Mouse (Mus musculus): ENCODE results near the gene Zc3h7b. TPM values are rescaled to one million over a fixed set of nuclear protein-coding genes. Genes with fewer than 3 reads are reported as not detected.

Gene Zc3h7b
- polyA plus RNA-seq, 1 experiment from 2014 or later: 41.5 TPM

DNA sequence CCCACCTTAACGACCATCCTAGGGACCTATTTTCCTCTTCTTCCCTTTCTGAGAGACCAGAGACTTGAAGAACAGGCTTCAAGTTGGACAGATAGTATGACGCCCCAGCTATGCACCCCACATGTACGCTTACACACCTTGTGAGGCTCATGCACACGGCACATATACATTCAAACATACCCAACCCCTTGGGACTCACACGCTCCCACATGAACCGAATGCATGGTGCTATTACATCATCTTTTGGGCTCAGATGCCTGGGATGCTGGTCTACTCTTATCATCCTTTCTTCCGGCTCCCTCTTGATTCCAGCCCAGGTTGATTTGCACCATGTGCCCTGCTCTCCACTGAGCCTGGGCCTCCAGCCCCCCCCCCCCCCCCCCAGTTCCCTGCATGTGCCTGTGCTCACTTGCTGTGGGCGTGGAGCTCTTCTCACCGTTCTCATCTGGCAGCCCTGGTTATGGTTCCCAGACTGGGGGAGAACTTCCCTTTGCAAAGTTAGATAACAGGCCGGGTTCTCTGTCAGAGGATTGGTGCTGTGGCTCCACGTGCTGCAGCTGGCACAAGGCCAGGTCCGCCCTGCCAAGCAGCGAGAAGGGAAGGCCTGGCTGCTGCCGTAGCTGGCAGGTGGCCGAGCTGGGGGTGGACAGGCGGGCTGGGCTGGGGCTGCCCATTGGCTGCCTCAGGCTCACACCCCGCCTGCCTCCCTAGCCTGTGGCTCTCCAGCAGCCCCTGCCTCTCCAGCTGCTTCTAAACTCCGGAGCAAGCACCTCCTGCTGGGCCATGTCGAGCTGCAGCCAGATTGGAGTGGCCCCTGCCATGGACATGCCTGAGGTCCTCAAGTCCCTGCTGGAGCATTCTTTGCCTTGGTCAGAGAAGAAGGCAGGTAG, 57.4 kb downstream of the Zc3h7b start, which contains the start of gene Tef:
Tef (plus strand) TSS at position 421 of the 890 bp plus-strand sequence.
- Histone ChIP-seq H3K9ac (peak within 1 kb of the TSS; percentile 60), H3K4me3 (peak within 1 kb of the TSS; percentile 27), H3K36me3 (ENCODE audit: poor library complexity, severe bottlenecking) (no peaks in the 10 kb centered on the region), H3K27me3 (no peaks in the 10 kb centered on the region), H3K9me3 (replicated peaks) (no peaks in the 10 kb centered on the region), H3K4me2 (peak within 1 kb of the TSS; percentile 60), H3K4me1 (peaks cover 28% of the 10 kb centered on the region), H3K27ac (peak within 1 kb of the TSS; percentile 79)
- 23% methylated on average over 19 of the region's 19 CpGs for WGBS
- peak; percentile 98 for ATAC-seq

DNA sequence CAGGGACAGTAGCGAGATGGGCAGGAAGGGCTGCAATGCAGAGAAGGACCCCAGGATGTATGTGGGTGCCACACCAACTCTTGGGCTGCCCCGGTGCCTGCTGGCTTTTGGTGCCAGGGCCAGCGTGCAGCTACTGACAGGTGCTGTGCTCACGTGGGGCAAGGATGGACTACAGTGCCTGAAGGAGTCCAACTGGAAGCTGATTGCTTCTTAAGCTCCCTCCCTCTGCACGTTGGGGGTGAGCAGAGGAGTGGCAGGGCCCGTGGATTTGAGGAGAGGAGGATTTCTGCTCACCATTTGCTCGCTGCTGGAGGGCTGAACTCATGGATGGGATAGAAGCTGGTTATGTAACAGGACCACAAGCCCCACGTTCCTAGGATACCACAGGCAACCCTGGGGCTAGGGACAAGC, 58.1 kb downstream of the Zc3h7b start:
- H3K9me3 ChIP-seq (replicated peaks): no peaks in the 10 kb centered on the region
- WGBS: 12% methylated on average over 8 of the region's 8 CpGs
- no peaks in the 10 kb centered on the region for H3K27me3 ChIP-seq
- ATAC-seq: no peak; the same call in 1 of the 2 replicates
- no peaks in the 10 kb centered on the region for H3K36me3 ChIP-seq (ENCODE audit: poor library complexity, severe bottlenecking)
- H3K27ac ChIP-seq: peak overlapping the region; percentile 79
- peak overlapping the region; percentile 60 for H3K9ac ChIP-seq
- H3K4me2 ChIP-seq: peak overlapping the region; percentile 60
- peaks cover 28% of the 10 kb centered on the region for H3K4me1 ChIP-seq
- H3K4me3 ChIP-seq: peak overlapping the region; percentile 27

DNA sequence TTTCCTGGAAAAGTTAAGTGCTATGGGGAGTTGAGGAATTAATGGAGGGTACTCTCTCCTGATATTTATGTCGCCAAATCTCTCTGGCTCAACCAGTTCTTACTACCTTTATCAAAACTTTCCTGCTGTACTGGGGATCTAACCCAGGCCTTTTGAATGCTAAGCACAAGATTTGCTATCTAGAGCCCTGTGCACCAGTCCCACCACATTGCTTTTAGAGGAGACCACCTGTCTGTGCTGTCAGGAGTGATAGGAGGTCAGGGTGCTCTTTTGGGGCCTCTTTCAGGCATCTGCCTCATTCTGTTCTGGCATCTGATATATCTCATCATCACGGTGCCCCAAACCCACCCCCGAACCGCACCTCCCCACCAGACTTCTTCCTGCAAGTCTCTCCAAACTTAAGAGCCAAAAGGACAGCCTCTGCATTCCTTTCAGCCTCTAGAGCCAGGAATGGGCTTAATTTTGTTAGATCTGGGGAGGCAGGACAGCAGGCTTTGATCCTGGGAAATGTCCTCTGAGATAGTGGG, 58.6 kb downstream of the Zc3h7b start:
- peaks cover 28% of the 10 kb centered on the region for H3K4me1 ChIP-seq
- H3K27ac ChIP-seq: no peak overlapping the region
- 61% methylated on average over 4 of the region's 4 CpGs for WGBS
- peak overlapping the region; percentile 60; the same call in 1 of the 2 replicates for H3K9ac ChIP-seq
- no peaks in the 10 kb centered on the region for H3K36me3 ChIP-seq (ENCODE audit: poor library complexity, severe bottlenecking)
- no peaks in the 10 kb centered on the region for H3K9me3 ChIP-seq (replicated peaks)
- H3K4me3 ChIP-seq: no peak overlapping the region
- H3K4me2 ChIP-seq: peak overlapping the region; percentile 60
- no peaks in the 10 kb centered on the region for H3K27me3 ChIP-seq
- ATAC-seq: no peak

DNA sequence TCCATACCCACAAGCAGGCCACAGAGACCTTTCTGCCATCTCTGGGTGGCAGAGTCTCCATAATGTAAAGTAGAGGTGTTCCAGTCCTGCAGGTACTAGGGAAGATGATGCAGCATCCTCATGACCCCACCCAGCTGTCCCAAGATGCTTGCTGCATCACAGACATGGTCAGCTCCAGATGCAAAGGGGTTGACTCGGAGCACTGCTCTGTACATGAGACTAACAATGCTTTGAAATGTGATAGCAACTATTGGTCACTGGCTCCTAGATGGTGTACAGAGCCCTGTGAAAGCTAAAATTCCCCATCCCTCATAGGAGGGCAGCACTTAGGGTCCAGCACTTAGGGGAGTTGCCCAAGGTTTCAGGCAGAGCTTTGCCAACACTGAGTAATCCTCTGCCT, 59.3 kb downstream of the Zc3h7b start:
- WGBS: 67% methylated on average over 1 of the region's 1 CpGs
- no peak overlapping the region for H3K27ac ChIP-seq
- H3K9ac ChIP-seq: no peak overlapping the region
- H3K9me3 ChIP-seq (replicated peaks): no peaks in the 10 kb centered on the region
- peaks cover 31% of the 10 kb centered on the region for H3K4me1 ChIP-seq
- no peaks in the 10 kb centered on the region for H3K27me3 ChIP-seq
- H3K4me3 ChIP-seq: no peak overlapping the region
- H3K36me3 ChIP-seq (ENCODE audit: poor library complexity, severe bottlenecking): no peaks in the 10 kb centered on the region
- no peak overlapping the region for H3K4me2 ChIP-seq
- no peak for ATAC-seq

DNA sequence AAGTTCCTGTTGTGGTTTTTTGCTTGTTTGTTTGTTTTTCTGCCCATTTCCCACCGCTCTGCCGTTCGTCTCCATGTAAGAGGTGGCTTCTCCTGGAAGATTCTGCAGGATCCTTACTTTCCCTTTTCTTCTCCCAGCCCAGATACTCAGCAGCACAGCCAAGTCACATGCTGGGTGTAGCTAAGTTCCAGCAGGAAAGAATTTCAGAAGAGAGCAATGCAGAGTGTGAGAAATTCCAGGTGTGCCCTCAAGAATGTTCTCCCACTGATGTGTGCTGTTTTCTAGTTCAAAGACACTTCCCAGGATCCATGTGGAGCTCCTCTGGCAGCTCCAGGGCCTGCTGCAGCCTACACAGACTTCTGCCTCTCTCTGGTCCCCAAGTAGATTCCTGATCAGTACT, 60.0 kb downstream of the Zc3h7b start:
- Histone ChIP-seq H3K4me1 (peaks cover 38% of the 10 kb centered on the region), H3K9me3 (replicated peaks) (no peaks in the 10 kb centered on the region), H3K36me3 (ENCODE audit: poor library complexity, severe bottlenecking) (no peaks in the 10 kb centered on the region), H3K9ac (no peak overlapping the region), H3K4me3 (no peak overlapping the region), H3K27me3 (no peaks in the 10 kb centered on the region), H3K4me2 (no peak overlapping the region), H3K27ac (no peak overlapping the region)
- no peak for ATAC-seq
- 91% methylated on average over 3 of the region's 3 CpGs for WGBS

DNA sequence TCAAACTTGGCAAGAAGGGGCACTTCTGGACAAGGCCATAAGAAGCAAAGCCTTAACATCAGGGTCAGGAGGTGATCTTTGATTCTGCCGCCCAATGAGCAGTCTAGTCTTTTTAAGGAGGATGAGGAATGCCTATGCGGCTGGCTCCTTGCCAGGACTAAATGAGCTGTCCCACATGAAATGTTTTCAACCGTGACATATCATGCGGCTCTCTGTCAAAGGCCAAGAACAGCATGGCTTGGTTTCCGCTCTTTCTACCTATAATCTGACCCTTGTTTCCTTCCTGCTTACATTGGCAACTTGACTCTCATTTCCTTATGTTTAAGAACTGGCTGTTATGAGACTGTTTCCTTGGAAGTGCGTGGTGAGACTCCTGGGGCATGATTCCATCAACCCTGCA, 60.8 kb downstream of the Zc3h7b start:
- no peak overlapping the region for H3K4me2 ChIP-seq
- ATAC-seq: no peak
- H3K9ac ChIP-seq: no peak overlapping the region
- peaks cover 45% of the 10 kb centered on the region for H3K4me1 ChIP-seq
- H3K9me3 ChIP-seq (replicated peaks): no peaks in the 10 kb centered on the region
- no peak overlapping the region for H3K4me3 ChIP-seq
- 49% methylated on average over 6 of the region's 6 CpGs for WGBS
- no peaks in the 10 kb centered on the region for H3K36me3 ChIP-seq (ENCODE audit: poor library complexity, severe bottlenecking)
- H3K27ac ChIP-seq: no peak overlapping the region
- H3K27me3 ChIP-seq: no peaks in the 10 kb centered on the region

DNA sequence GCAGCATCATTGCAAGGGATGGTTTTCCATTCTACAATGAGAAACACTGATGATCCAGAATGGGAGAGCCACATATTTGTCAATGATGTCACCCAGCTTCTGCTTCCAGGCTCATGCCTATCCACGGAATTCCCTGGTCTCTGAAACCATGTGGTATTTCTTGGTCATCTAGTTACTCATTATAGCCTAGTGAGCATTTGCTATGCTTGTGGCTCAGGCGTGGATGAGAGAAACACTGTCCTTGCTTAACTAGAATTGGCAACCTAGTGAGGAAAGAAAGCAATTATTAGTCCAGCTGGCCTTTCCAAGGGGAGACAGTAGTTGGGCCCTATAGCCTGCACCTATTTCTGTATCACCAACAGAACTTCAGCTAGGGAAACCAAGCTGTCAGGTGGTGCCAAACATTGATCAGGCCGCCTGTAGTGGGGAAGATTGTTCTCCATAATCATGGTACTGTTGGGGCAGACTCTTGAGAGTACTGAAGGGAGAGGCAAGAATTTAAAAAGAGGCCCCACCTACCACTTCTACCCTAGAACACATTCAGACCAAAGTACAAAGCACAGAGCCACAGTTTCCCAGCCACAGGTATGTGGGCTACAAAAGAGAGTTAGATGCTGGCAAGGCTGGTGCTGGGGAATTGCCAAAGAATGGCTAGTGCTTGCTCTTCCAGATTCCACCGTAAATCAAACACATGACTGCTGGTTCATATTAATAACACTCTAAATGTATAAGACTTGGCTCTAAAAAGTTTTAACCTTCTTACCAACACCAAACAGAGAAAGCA, 62.0 kb downstream of the Zc3h7b start:
- H3K9ac ChIP-seq: no peak overlapping the region
- no peak for ATAC-seq
- WGBS: 79% methylated on average over 4 of the region's 4 CpGs

DNA sequence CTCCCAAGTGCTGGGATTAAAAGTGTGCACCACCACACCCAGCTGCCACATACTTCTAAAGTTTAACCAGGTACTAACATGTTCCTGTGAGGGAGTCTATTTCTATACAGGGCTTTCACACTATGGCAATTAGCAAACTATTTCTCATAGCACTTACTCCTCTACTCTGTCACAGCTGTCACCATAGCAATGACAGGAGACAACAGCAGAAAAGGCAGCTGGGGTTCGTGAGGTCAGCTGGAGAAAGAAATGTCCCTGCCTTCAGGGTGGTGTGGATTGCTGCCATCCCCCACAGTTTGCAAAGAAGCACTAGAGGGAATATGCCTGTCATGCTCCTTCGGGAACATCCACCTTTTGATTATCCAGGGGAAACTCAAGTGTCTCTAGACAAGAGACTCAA, 63.9 kb downstream of the Zc3h7b start:
- 68% methylated on average over 2 of the region's 2 CpGs for WGBS
- H3K9me3 ChIP-seq (replicated peaks): no peaks in the 10 kb centered on the region
- H3K27ac ChIP-seq: no peak overlapping the region
- H3K9ac ChIP-seq: no peak overlapping the region
- no peak overlapping the region for H3K4me3 ChIP-seq
- no peak overlapping the region for H3K4me2 ChIP-seq
- no peaks in the 10 kb centered on the region for H3K27me3 ChIP-seq
- H3K36me3 ChIP-seq (ENCODE audit: poor library complexity, severe bottlenecking): no peaks in the 10 kb centered on the region
- peaks cover 40% of the 10 kb centered on the region for H3K4me1 ChIP-seq
- ATAC-seq: no peak

More for the DNA sequence above, 62.0 kb downstream of the Zc3h7b start:
- H3K4me1 ChIP-seq: peaks cover 46% of the 10 kb centered on the region
- no peak overlapping the region for H3K4me2 ChIP-seq
- no peak overlapping the region for H3K4me3 ChIP-seq
- H3K36me3 ChIP-seq (ENCODE audit: poor library complexity, severe bottlenecking): no peaks in the 10 kb centered on the region
- H3K27ac ChIP-seq: no peak overlapping the region
- no peaks in the 10 kb centered on the region for H3K9me3 ChIP-seq (replicated peaks)
- H3K27me3 ChIP-seq: no peaks in the 10 kb centered on the region

DNA sequence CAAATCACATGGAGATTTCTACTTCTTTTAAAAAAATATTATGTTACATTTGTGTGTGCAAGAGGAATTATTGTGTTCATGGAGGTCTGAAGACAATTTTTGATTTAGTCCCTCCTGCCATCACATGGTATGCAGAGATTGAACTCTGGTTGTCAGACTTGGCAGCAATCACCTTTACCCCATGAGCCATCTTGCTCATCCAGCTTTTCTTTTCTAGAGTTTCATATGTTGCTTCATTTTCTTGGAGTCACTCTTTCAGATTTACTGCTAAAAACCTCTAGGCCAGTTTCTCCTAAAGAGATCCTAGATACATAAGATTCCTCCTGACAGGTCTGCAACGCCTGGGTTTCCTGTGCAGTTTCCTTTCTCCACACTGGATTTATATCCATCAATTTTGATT, 64.7 kb downstream of the Zc3h7b start:
- Histone ChIP-seq H3K27ac (peak overlapping the region; percentile 79), H3K4me2 (peak overlapping the region; percentile 87), H3K4me1 (peaks cover 44% of the 10 kb centered on the region), H3K27me3 (no peaks in the 10 kb centered on the region), H3K9me3 (replicated peaks) (no peaks in the 10 kb centered on the region), H3K9ac (peak overlapping the region; percentile 61), H3K4me3 (peak overlapping the region; percentile 65; the same call in 1 of the 2 replicates), H3K36me3 (ENCODE audit: poor library complexity, severe bottlenecking) (no peaks in the 10 kb centered on the region)
- 69% methylated on average over 1 of the region's 1 CpGs for WGBS
- no peak for ATAC-seq

DNA sequence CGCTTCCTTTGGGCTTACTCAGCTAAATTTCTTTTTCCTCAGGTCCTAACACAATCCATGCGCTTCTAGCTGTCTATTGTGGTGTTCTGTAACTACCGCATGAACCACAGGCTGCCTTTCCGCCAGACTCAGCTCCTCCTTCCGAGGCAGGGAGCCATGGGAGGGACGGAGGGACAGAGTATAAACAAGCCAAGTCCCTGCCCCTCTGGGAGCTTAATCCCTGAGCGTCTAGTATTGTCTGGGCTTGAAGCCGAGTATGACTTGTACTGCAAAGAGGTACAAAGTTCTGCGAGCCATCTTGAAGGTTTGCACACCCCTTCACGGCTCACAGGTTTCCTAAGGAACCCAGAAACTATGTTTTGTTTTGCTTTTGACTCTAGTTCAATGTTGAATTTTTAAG, 65.3 kb downstream of the Zc3h7b start:
- ATAC-seq: no peak

DNA sequence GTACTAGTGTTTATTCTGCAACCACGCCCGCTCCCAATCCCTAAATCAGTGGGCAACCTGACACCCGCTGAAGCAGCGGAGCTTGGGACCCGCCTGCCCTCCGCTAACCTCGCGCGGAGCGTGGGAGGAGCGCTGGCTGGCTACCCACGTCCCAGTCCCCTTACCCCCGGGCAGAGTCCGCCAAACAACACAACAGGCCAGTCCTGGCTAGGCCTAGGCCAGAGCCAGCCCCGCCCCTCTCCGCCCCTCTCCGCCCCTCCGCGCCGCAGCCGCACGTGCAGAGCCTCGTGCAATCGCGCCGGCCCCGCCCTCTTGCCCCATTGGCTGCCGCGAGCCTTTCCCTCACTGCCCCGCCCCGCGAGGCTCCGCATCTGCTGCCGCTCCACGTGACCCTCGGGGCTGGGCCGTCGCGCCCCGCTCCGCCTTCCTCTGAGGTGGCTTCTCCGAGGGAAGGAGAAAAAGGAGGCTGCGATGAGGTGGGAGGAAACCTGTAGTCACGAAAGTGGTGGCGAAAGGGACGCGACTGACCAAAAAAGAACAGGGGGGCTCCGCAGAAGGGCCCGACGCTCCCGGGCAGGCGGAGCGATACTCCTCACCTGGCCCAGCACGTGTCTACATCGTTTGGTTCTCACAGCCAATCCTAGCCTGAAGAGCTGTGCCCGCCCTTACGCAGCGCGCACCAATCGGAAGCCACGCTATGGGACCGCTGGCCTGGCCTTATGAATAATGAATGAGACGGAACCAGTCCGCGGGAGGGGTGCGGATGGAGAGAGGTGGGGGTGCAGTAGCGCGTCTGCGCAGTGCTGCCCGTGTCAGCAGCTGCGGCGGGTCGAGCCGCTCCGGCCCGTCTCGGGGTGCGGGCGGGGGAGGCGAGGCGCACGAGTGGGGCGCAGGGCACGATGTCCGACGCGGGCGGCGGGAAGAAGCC, 66.1 kb downstream of the Zc3h7b start:
- Histone ChIP-seq H3K27me3 (no peaks in the 10 kb centered on the region), H3K4me1 (peaks cover 39% of the 10 kb centered on the region), H3K4me3 (peak overlapping the region; percentile 65), H3K36me3 (ENCODE audit: poor library complexity, severe bottlenecking) (peaks cover 12% of the 10 kb centered on the region), H3K27ac (peak overlapping the region; percentile 79), H3K4me2 (peak overlapping the region; percentile 87), H3K9me3 (replicated peaks) (no peaks in the 10 kb centered on the region), H3K9ac (peak overlapping the region; percentile 84)
- peak; percentile 99 for ATAC-seq
- WGBS: under 1% methylated on average over 84 of the region's 89 CpGs

More for the DNA sequence above, 65.3 kb downstream of the Zc3h7b start:
- Histone ChIP-seq H3K9ac (peak overlapping the region; percentile 61), H3K4me3 (peak overlapping the region; percentile 65), H3K27ac (peak overlapping the region; percentile 79), H3K36me3 (ENCODE audit: poor library complexity, severe bottlenecking) (peaks cover 4% of the 10 kb centered on the region), H3K4me1 (peaks cover 44% of the 10 kb centered on the region), H3K9me3 (replicated peaks) (no peaks in the 10 kb centered on the region), H3K27me3 (no peaks in the 10 kb centered on the region), H3K4me2 (peak overlapping the region; percentile 87)
- under 1% methylated on average over 10 of the region's 10 CpGs for WGBS

All from forebrain, embryonic 13.5 days (tissue).